Mouse (Mus musculus): Measurements from ENCODE around the gene Capn10.
"Not testable (repeated sequence)": the region's sequence is repeated elsewhere in the genome, so short reads cannot be mapped to it uniquely, and the experiment has no call there.

The Capn10 gene

DNA sequence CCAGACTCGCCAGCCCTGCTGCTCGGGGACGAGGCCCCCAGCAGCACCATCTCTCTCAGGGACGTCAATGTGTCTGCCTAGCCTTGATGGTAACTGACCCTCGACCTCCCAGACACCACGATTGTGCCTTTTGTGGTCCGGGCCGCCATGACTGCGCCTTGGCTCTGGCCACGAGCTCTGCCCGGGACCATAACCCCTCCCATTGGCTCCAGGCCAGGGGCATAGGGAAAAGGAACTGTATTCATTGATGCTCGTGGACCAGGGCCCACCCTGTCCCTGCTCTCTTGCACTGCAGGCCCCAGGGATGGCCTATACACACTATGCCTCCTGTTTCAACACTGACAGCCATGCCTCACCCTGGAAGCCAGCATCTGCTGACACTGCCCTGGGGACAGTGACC lies 14.4 kb upstream of the Capn10 start:
- no peak for DNase-seq (ENCODE audit: low spot score)

DNA sequence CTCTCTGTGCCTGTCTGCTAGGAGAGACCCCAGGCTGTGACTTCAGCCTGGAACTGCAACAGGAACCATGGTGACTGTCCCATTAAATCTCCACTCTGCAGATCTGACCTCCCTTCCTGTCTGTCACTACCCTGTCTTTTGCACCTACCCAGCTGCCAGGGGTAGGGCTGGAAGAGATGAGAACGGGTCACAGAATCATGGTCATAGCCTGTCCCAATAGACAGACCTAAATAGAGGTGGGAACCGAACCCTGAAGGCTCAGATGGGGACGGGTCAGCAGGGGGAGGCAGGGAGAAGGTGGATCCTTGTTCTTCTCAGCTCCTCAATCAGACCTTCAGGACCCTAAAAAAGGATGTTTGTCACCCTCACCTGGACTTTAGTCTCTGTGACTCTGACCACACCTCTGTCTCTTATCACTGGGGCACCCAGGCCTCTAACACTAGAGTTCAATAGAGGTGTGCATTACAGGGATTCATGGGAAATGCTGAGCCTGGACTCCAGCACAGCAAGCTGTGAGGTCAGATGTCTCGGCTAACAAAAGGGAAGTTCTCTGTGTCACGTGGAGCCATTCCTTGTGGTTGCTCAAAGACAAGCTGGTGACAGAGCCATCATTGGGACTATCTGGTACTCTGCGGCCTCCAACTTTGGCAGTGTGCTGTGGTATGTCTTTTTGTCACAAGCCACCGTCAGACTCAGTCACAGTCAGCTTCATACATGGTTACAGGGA lies 13.5 kb upstream of the Capn10 start:
- no peak for DNase-seq (ENCODE audit: low spot score)

DNA sequence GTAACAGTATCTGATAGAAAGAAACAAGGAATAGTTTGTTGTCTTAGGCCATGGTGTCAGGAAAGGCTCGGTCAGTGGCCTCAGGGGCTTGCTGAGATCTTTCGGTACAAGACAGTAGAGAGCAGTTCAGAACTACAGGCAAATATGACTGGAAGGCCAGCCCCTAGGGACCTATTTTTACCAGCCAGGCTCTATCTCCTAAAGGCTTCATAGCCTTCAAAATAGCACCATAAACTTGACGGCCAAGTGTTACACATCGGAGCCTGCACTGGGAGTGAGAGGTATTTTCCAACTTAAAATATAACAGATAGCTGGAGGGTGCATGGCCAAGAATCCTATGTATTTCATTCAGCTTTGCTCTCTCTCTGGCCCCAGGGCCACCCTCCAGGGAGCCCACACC lies 12.7 kb upstream of the Capn10 start:
- DNase-seq (ENCODE audit: low spot score), result no peak

DNA sequence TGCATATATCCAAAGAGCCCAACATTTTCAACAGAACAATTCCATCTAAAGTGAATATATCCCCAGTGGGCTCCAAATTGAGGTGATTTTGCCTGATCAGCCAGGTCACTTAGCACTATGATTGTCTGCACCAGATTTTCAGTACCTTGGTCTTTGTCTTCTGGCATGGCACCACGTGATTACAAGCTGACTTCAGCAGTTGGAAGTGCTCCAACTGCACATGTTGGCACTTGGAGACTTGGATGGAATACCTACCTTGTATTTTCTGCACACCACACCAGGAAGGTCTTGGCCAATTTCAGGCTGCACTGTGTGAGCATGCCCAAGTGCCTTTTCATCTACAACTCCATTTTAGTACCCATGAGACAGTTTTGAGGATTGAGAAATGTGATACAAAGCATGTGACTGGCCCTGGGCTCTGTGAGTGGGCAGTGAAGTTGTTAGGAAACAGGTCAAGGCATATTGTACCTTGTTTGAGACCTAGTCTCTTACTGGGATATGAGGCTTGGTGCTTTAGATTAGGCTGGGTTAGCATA lies 3.9 kb upstream of the Capn10 start:
- no peak for DNase-seq (ENCODE audit: low spot score)

DNA sequence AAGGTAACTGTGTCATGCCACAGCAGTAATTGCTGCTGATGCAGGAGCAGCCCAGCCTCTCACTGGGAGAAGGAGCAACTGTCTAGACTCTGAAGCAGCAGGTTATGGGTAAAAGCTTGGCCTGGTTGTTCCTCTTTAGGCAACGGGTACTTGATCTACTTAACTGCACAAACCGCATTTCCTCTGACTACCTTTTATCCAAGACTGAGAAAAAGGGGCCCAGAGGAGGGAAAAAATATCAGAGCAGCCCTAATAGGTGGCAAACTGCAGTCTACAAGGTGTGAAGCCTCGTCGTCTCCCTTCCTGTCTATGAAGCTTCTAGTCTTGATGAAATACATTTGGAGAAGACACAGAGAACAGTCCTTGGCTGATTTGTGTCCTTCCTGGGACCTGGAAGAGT lies 565 bp upstream of the Capn10 start:
- DNase-seq (ENCODE audit: low spot score), result no peak

DNA sequence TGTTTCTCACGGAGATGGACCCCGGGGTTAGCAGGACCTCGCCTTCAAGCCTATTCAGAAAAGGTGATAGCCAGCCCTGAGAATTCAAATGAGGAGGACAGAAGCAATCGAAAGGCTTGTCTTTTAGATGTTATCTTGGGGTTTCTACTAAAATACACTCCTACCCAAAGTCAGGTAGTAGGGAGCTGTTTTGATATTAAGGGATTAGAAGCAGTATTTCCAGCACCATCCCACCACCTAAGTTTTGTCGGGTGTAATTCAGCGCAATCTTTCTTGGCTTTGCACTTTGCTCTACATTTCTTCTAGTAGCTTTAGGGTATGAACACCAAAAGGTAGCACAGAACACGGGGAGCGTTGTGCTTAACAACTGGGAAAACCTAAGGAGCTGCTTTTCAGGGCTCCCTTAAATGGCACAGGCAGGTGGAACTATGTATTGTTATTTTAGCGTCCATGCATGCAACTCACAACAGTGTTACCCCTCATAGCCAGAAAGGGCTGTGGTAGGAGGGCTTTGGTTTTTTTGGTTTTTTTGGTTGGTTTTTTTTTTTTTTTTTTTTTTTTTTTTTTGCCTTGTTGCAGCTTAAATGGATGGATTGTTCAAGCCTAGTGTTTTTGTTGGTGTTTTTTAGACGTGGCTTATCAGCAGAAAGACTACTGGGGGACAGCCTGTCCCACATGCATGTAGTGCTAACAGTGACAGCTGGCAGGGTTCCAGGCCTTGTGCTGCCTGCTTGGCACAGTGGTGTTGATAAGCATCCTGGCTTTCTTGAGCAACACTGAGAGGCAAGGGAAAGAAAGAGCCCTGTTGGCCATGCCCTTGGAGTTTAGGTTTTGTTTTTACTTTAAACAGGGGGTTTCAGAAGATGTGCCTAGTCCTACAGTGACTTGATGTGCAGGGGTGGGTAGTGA lies 1.1 kb downstream of the Capn10 start:
- DNase-seq (ENCODE audit: low spot score), result peak; percentile 22

DNA sequence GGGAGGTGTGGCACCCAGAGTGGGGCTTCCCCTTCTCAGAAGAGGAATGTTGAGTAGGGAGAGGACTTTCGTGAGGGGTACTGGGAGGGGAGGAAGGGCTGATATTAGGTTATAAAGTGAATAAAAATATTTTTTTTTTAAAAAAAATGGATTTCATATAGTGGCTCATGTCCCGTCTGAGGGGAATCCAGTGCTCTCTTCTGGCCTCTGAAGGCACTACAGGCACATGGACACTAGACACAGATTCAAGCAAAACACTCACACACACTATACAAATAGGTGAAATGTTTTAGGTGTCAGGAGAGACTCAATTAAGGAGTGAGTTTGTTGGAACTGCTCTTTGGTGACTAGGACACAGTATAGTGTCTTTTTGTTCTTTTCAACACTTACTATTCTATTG lies 1.8 kb downstream of the Capn10 start:
- DNase-seq (ENCODE audit: low spot score), result no peak

DNA sequence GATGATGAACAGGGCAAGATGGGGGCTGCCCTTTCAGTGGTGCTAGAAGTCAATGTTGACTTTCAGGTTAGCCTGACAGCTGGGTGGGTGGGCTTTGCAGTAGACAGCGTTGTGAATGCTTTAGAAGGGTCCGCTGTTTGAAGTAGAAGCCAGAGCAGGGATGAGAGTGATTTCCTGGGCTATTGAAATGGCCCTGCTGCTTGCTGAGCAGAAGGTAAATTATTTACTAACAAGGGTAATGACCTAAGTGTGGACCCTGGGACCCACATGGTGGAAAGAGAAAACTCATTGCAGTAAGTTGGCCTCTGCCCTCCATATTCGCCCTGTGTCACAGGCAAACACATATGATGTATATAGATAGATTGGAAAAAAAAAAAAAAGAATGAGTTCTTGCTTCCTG lies 2.3 kb downstream of the Capn10 start:
- no peak for DNase-seq (ENCODE audit: low spot score)

DNA sequence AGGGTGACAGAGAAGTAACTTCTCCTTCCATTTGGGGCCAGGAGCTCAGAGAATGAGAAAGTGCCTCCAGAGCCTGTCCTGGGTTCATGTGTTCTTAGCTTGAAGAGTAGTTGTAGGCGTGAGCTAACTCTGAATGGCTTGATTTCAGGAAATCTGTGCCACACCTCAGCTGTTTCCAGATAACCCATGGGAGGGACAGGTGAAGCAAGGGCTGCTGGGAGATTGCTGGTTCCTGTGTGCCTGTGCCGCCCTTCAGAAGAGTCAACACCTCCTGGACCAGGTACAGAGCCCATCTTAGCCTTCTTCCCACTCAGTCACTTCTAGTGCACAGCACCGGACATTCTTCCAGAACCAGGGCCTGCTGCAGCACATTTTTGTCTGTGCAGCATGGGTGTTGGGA lies 3.6 kb downstream of the Capn10 start:
- DNase-seq (ENCODE audit: low spot score), result no peak

DNA sequence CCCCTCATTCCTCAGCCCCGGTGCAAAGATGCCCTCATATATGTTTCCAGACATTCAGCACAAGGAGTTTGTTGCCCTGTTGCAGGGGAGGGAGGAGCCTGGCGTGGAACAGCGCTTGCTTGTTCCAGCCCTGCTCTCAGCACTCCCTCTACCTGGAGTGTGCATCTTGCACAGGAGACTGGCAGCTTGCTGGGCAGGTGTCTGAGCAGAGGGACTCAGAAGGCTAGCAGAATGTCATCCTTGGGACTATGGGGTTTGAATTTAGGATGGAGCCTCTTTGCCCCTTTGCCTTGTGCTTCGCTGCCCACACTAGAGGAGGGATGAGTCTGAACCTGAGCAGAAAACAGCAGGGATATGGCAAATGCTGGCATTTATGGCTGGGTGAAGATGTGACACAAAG lies 5.6 kb downstream of the Capn10 start:
- DNase-seq (ENCODE audit: low spot score), result no peak

DNA sequence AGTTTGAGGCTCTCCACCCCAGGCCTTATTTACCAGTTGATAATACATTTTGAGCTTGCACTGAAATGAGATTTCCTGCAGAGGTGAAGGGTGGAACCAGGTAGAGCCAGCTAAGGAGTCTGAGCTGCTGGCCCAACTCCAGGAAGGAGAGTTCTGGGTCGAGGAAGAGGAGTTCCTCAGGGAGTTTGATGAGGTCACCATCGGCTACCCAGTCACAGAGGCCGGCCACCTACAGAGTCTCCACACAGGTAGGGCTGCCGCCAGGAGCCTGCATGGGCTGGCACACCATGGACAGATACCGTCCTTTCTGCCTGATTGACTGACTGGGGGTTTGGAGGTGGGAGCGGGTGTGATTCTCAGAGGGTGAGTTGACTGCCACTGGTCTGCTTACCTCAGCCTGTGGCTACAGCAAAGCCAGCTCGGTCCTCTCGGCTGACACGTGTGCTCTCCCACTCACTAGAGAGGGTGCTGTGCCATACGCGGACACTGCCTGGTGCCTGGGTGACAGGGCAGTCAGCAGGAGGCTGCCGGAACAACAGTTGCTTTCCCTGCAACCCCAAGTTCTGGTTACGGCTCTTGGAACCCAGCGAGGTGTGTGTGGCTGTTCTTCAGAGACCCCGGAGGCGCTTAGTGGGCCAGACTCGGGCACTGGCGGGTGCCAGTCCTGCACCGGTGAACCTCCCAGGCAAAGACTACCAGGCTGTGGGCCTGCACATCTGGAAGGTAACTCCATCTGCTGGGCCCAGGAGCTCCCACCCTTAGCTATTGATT lies 9.2 kb downstream of the Capn10 start:
- DNase-seq (ENCODE audit: low spot score), result no peak

DNA sequence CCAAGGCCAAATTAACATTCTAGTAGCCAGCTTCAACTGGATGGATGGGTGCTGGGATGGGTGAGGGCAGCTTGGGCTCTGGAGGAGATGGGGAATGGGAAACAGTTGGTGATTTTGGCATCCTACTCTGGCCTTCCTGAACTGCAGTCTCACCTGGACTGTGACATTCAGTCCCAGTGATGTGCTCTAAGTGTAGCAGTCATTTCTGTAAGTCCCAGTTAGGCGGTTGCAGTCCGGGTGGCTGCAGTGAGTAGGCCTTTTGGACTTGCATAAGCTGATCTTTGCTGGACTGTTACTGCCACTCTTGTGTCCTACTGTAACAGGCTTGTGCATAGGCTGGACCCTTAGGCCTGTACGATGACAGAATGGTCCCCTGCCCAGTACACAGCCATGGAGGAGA lies 13.8 kb downstream of the Capn10 start:
- DNase-seq (ENCODE audit: low spot score), result no peak

DNA sequence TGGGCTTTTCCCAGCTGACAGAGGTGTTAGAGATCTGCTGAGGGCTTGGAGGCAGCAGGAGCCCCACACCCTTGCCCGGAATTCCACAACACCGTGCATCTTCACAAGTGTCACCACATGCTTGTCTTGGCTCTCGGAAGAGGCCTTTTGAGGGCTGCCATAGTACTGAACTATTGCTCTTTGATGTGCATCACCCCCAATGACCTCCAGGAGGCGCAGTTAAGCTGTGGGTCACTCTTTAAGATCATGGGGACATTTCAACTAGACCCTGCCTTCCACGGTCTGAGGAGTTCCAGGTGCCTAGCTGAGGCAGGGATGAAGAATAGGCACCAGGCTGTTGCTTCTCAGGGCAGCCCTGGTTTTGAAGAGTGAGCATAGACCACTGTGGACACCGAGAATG lies 15.2 kb downstream of the Capn10 start:
- DNase-seq (ENCODE audit: low spot score), result no peak

DNA sequence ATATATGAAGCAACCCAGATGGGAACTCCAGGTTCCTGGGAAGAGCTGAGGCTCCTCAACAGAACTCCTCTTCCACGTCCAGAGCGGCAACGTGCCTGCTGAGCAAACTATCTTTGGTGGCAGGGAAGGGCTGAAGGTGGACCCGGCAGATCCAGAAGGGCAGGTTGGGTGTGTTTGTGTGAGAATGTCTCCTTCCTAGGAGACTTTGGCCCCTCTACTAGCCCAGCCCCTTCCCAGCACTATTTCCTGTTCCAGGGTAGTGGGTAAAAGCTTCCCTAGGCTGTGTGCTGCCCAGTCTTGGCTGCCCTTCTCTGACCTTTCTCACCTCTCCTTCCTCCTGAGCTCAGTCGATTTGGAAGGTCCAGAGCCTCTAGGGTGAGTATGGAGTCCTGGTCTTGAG lies 16.4 kb downstream of the Capn10 start, which contains the start of gene Gpr35:
Gpr35 (plus strand) TSS at position 259 of the 400 bp plus-strand sequence.
- DNase-seq (ENCODE audit: low spot score), result no peak

DNA sequence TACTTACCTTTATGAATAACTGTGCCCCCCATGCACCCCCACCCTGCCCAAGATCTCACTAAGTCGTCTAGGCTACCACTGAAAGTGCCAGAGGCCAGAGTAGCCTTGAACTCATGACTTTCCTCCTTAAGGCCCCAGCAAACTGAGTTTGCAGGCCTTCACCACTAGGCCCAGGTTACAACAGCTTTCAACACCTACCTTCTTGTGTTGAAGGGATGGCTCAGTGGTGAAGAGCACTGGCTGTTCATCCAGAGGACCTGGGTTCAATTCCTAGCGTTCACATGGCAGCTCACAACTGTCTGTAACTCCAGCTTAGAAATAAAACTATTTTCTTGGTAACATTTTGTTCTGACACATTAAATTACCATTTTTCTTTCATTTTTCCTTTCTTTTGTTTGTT lies 19.5 kb downstream of the Capn10 start:
- no peak for DNase-seq (ENCODE audit: low spot score)

DNA sequence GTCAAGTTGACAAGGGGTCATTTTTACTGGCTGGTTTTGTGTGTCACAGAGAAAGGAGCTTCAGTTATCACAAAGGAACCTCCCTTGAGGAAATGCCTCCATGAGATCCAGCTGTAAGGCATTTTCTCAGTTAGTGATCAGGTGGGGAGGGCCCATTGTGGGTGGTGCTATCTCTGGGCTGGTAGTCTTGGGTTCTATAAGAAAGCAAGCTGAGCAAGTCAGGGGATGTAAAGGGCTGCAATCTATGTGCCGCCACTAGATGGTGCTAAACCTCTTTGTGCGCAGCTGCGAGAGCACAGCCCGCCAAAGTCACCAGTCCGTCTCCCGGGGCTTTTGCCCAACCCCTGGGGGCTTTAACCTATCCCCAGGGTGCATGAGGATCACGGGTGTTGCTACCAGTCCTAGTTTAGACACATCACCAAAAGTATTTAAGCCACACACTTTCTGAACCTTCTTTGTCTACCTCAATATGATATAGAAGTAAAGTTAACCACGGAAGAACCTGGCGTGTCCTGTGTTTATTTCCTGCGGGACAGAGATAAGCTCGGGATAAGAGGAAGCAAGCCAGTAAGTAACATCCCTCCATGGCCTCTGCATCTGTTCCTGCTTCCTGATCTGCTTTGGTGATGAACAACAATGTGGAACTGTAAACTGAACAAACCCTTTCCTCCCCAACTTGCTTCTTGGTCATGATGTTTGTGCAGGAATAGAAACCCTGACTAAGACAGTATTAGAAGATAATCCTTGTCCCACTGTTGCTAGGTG lies 22.6 kb downstream of the Capn10 start:
- DNase-seq (ENCODE audit: low spot score), result peak; percentile 73

DNA sequence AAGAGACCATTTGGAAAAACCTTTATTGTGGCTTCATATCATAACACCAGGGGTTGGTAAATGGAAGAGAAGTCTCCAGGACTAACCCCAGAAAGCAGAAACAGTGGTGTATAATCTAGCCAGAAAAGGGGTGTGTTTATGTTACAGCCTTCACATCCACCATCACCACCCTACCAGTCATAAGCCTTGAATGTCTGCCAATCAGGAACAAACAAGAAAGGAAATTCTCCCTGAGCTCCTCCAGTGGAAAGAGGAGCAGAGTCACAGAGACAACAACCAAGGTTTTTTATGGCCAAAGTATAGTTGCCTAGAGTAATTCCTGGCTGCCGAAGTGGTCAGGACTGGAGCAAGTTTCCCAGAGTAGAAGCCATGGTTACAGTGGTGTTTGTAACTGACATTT lies 24.8 kb downstream of the Capn10 start:
- DNase-seq (ENCODE audit: low spot score), result no peak

DNA sequence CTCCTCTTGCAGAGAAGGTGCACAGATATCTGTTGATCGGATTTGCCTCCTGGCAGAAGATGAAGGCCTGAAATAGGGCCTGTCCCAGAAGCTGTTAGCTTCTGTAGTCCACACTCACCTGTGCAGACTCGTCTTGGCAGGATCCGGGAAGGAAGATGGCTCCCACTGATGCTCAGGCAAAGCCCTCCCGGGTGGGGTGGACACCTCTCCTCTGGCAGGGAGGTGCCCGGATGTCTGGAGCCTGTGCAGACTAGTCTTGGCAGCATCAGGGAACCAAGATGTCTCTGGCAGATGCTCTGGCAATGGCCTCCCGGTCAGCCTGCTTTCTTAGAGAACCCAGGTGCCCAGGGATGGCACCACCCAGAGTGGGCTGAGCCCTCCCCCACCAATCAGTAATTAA lies 36.6 kb downstream of the Capn10 start:
- not testable (repeated sequence) for DNase-seq (ENCODE audit: low spot score)

DNA sequence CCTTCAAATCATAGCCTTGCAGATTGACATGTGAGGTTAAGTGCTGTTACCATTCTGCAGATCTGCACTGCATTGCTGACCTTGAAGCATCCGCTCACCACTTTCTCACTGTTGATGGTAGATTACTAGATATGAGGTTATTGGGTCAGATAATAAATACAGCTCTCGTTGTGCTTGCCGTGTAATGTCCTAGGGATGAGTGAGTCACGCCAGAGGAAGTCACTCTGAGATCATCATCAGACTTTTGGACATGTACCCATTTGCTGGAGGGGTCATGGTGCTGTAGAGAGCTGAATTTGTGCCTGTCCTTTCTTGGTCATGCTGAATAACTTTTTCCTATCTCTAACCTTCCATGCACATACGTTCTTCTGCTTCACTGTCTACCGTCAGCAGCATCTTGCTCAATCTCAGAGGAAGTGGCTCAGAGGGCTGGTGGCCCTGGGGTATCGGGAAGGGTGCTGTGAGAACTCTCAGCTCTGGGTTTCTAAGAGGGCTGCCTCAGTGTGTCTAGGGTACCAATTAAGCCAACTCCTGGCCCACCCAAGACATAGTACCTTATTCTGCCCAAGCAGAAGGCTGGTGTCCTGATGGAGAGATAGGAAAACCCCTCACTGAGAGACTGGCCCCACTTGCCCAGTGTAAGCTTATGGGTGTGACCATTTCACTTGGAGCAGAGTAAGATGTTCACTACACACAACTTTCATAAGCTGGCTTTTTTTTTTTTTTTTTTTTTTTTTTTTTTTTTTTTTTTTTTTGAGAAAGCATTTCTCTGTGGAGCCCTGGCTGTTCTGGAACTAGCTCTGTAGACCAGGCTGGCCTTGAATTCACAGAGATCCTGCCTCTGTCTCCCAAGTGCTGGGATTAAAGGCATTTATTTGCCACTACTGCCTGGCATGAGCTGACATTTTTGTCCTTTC lies 38.0 kb downstream of the Capn10 start:
- DNase-seq (ENCODE audit: low spot score), result no peak

DNA sequence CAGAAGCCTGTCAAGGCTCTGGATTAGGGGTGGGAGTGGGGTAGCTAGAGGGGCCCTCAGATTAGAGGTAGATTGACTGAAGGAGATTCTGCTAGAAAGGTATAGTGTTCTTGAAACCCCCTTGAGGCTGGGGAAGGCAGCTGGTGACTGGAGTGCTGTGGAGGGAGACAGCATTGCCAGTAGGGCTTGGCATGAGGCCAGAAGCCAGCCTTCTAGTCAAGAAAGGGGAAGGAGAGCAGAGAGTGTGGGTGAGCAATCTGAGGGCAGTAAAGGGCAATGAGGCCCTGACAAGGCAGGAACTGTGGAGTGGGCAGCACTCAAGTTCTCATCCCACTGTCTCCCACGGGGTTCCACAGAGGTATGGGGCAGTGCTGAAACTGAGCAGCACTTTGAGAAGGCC lies 38.7 kb downstream of the Capn10 start:
- DNase-seq (ENCODE audit: low spot score), result no peak

All from ovary, postnatal 14 days (tissue).